Mouse (Mus musculus): Measurements from ENCODE around the gene Hif1an. TPM values are rescaled to one million over a fixed set of nuclear protein-coding genes. Genes with fewer than 3 reads are reported as not detected.

The Hif1an gene
- total and polyA plus RNA-seq, 2 experiments from 2014 or later = 12.7 to 18.1 TPM

- Histone ChIP-seq H3K4me3 (ENCODE audit: low read length) (no peak overlapping the region), H3K9me3 (ENCODE audit: low read length) (no peaks in the 10 kb centered on the region), H3K4me2 (ENCODE audit: low read depth, low read length) (no peak overlapping the region), H3K27me3 (ENCODE audit: insufficient read depth, low read length) (peaks cover 42% of the 10 kb centered on the region), H3K27ac (no peak overlapping the region), H3K36me3 (ENCODE audit: insufficient read depth, low read length) (no peaks in the 10 kb centered on the region), H3K9ac (replicated peaks; ENCODE audit: low read length) (no peak overlapping the region), H3K4me1 (ENCODE audit: insufficient read depth, low read length) (no peaks in the 10 kb centered on the region)
- WGBS = 53% methylated on average over 12 of the region's 12 CpGs
- ATAC-seq (no peak), DNase-seq (ENCODE audit: low spot score) (peak; percentile 5)
- TF ChIP-seq CTCF (IDR thresholded peaks at IDR 0.05; ENCODE audit: low read depth) = peak; percentile 38
Measured at GRCm38 (mm10) chr19:44517996-44518768, 44.5 kb upstream of the Hif1an start.

- peaks cover 37% of the 10 kb centered on the region for H3K27me3 ChIP-seq (ENCODE audit: insufficient read depth, low read length)
- 34% methylated on average over 7 of the region's 7 CpGs for WGBS
- peak; percentile 43 for TF ChIP-seq CTCF (IDR thresholded peaks at IDR 0.05; ENCODE audit: low read depth)
Measured at GRCm38 (mm10) chr19:44519152-44519551, 43.5 kb upstream of the Hif1an start.

GRCm38 (mm10) chr19:44525551-44526205 lies 37.0 kb upstream of the Hif1an start:
- H3K4me1 ChIP-seq (ENCODE audit: insufficient read depth, low read length) = no peaks in the 10 kb centered on the region
- 0 out of 2 replicates have a peak, but pooled peaks cover 5% of the 10 kb centered on the region for H3K27me3 ChIP-seq (ENCODE audit: insufficient read depth, low read length)
- no peak overlapping the region for H3K4me3 ChIP-seq (ENCODE audit: low read length)
- ATAC-seq (no peak), DNase-seq (ENCODE audit: low spot score) (no peak)
- H3K36me3 ChIP-seq (ENCODE audit: insufficient read depth, low read length) = no peaks in the 10 kb centered on the region
- H3K9me3 ChIP-seq (ENCODE audit: low read length) = no peaks in the 10 kb centered on the region
- H3K27ac ChIP-seq = no peak overlapping the region
- H3K9ac ChIP-seq (replicated peaks; ENCODE audit: low read length) = no peak overlapping the region
- TF ChIP-seq CTCF (IDR thresholded peaks at IDR 0.05; ENCODE audit: low read depth) = no peak
- WGBS = 85% methylated on average over 9 of the region's 9 CpGs
- H3K4me2 ChIP-seq (ENCODE audit: low read depth, low read length) = no peak overlapping the region

More at GRCm38 (mm10) chr19:44519152-44519551, 43.5 kb upstream of the Hif1an start:
- no peak for ATAC-seq
- H3K4me1 ChIP-seq (ENCODE audit: insufficient read depth, low read length) = no peaks in the 10 kb centered on the region
- no peak overlapping the region for H3K9ac ChIP-seq (replicated peaks; ENCODE audit: low read length)
- H3K4me3 ChIP-seq (ENCODE audit: low read length) = no peak overlapping the region
- H3K36me3 ChIP-seq (ENCODE audit: insufficient read depth, low read length) = no peaks in the 10 kb centered on the region
- H3K9me3 ChIP-seq (ENCODE audit: low read length) = no peaks in the 10 kb centered on the region
- no peak overlapping the region for H3K27ac ChIP-seq
- no peak overlapping the region for H3K4me2 ChIP-seq (ENCODE audit: low read depth, low read length)
- peak; percentile 8 for DNase-seq (ENCODE audit: low spot score)

GRCm38 (mm10) chr19:44530018-44530417 lies 32.6 kb upstream of the Hif1an start:
- 84% methylated on average over 6 of the region's 6 CpGs for WGBS
- H3K36me3 ChIP-seq (ENCODE audit: insufficient read depth, low read length) = no peaks in the 10 kb centered on the region
- no peaks in the 10 kb centered on the region for H3K4me1 ChIP-seq (ENCODE audit: insufficient read depth, low read length)
- H3K4me2 ChIP-seq (ENCODE audit: low read depth, low read length) = no peak overlapping the region
- no peak overlapping the region for H3K27ac ChIP-seq
- H3K9ac ChIP-seq (replicated peaks; ENCODE audit: low read length) = no peak overlapping the region
- no peak for TF ChIP-seq CTCF (IDR thresholded peaks at IDR 0.05; ENCODE audit: low read depth)
- no peak for DNase-seq (ENCODE audit: low spot score)
- no peak overlapping the region for H3K4me3 ChIP-seq (ENCODE audit: low read length)
- H3K27me3 ChIP-seq (ENCODE audit: insufficient read depth, low read length) = no peaks in the 10 kb centered on the region
- H3K9me3 ChIP-seq (ENCODE audit: low read length) = no peaks in the 10 kb centered on the region
- ATAC-seq = no peak

GRCm38 (mm10) chr19:44535376-44535775 lies 27.3 kb upstream of the Hif1an start:
- Histone ChIP-seq H3K36me3 (ENCODE audit: insufficient read depth, low read length) (no peaks in the 10 kb centered on the region), H3K27me3 (ENCODE audit: insufficient read depth, low read length) (no peaks in the 10 kb centered on the region), H3K9me3 (ENCODE audit: low read length) (no peaks in the 10 kb centered on the region), H3K27ac (no peak overlapping the region), H3K4me1 (ENCODE audit: insufficient read depth, low read length) (no peaks in the 10 kb centered on the region), H3K9ac (replicated peaks; ENCODE audit: low read length) (no peak overlapping the region), H3K4me2 (ENCODE audit: low read depth, low read length) (no peak overlapping the region), H3K4me3 (ENCODE audit: low read length) (no peak overlapping the region)
- 27% methylated on average over 3 of the region's 3 CpGs for WGBS
- ATAC-seq = 0 out of 2 replicates have a peak, but pooled peaks have one; percentile 27
- peak; percentile 65 for DNase-seq (ENCODE audit: low spot score)
- TF ChIP-seq CTCF (IDR thresholded peaks at IDR 0.05; ENCODE audit: low read depth) = peak; percentile 76

GRCm38 (mm10) chr19:44537416-44537815 lies 25.2 kb upstream of the Hif1an start:
- Histone ChIP-seq H3K9me3 (ENCODE audit: low read length) (no peaks in the 10 kb centered on the region), H3K27ac (no peak overlapping the region), H3K4me2 (ENCODE audit: low read depth, low read length) (no peak overlapping the region), H3K27me3 (ENCODE audit: insufficient read depth, low read length) (no peaks in the 10 kb centered on the region), H3K9ac (replicated peaks; ENCODE audit: low read length) (no peak overlapping the region), H3K4me3 (ENCODE audit: low read length) (no peak overlapping the region), H3K4me1 (ENCODE audit: insufficient read depth, low read length) (no peaks in the 10 kb centered on the region), H3K36me3 (ENCODE audit: insufficient read depth, low read length) (no peaks in the 10 kb centered on the region)
- 83% methylated on average over 8 of the region's 8 CpGs for WGBS
- ATAC-seq = no peak
- DNase-seq (ENCODE audit: low spot score) = no peak
- no peak for TF ChIP-seq CTCF (IDR thresholded peaks at IDR 0.05; ENCODE audit: low read depth)

Data from hindbrain, postnatal 0 days (tissue).